Mouse (Mus musculus) ES-E14 (cell line): ENCODE measurements at regions not wholly inside any gene's neighbourhood (a gene's known extent, or its start where the extent isn't known, plus 50 kb on each side); places are given as distances from the start of the nearest gene placed in this dataset.

Experiments
- MAFK ChIP-seq: IDR thresholded peaks from 2 replicates; pipeline ENCODE4 v1.6.1; 2014; ENCODE audit warnings: mild to moderate bottlenecking, low read depth, low read length, inconsistent platforms; ENCODE audit not compliant: insufficient read depth
- ZNF384 ChIP-seq: IDR thresholded peaks from 2 replicates; pipeline ENCODE4 v1.6.1; 2012; ENCODE audit warnings: low read depth, low read length, inconsistent platforms

GRCm38 (mm10) chr10:17478761-17479632, 244.0 kb upstream of the Cited2 start:
- TF ChIP-seq MAFK (no peak), ZNF384 (no peak)
